In genomic region chr2:166035725-166036124, GRCm38 (mm10) we compare ENCODE assay signal across 8 mouse cellular contexts. TPM values are rescaled to one million over a fixed set of nuclear protein-coding genes. Genes with fewer than 3 reads are reported as not detected.
DNase-seq lines count a peak whose midpoint lies in the region; TF ChIP-seq lines count a peak whose summit lies in the region.

No protein-coding gene starts in this region.

- no peaks in the 10 kb centered on the region for H3K27me3 ChIP-seq in cerebellum, adult 2 months (ENCODE audit: control insufficient read depth, insufficient read depth, low read length)

- peak in 1 of 2 experiments; percentile 17 for DNase-seq in cerebellum, adult 2 months
- no peak for DNase-seq in cerebellum, adult 8-10 months
- peak; percentile 86 for DNase-seq in 416B (ENCODE audit: low read depth)
- peak; percentile 66 for DNase-seq in adrenal gland, adult 2 months
- DNase-seq in gastrocnemius, adult 18-20 months (ENCODE audit: low spot score): peak; percentile 66
- peak; percentile 85 for DNase-seq in kidney, adult 9 months
- peak; percentile 87 for DNase-seq in naive thymus-derived CD4-positive, alpha-beta T cell, adult 2 months (ENCODE audit: low read depth)
- no peak for DNase-seq in frontal cortex, postnatal 10 days (ENCODE audit: low spot score in 2 of 2)

- H3K27ac ChIP-seq in cerebellum, adult 2 months (ENCODE audit: insufficient read depth, low read length): no peak overlapping the region

- 0 out of 2 replicates have a peak, but pooled peaks cover 3% of the 10 kb centered on the region for H3K4me1 ChIP-seq in cerebellum, adult 2 months (ENCODE audit: control insufficient read depth, insufficient read depth, low read length)

- peak; percentile 40; the same call in 1 of the 2 replicates for TF ChIP-seq CTCF in cerebellum, adult 2 months (IDR thresholded peaks at IDR 0.05; ENCODE audit: borderline replicate concordance, insufficient read depth, low read depth, low read length)

- no peak overlapping the region for H3K4me3 ChIP-seq in cerebellum, adult 2 months (replicated peaks; ENCODE audit: insufficient read depth, low read depth, low read length)

- WGBS in cerebellum, adult 2 months: 58% methylated on average over 3 of the region's 3 CpGs

- no peak for TF ChIP-seq POLR2A in cerebellum, adult 2 months (IDR thresholded peaks at IDR 0.05; ENCODE audit: borderline replicate concordance, insufficient read depth, low read length)

RNA-seq across cellular contexts. Expression of gene Ncoa3, which starts 43.3 kb away (rescaled TPM):
- polyA plus RNA-seq in cerebellum, adult 2 months (2012; rRNA removed): 23.6 and 23.7 TPM in 2 replicates
- total RNA-seq in adrenal gland, adult 2 months (2021): 10 to 100 TPM; 28.5 to 29.8 TPM
- polyA plus RNA-seq in adrenal gland, adult 2 months (2012; rRNA removed): 26.2 and 27.9 TPM in 2 replicates
- 10 to 100 TPM; 14.6 to 20.4 TPM for total RNA-seq in gastrocnemius, adult 18-20 months (2021)

Comparison
In these comparisons a context has a peak if more than half of its experiments do, and no peak if none do; other contexts are left out.
1. DNase-seq: peak in 416B (single experiment), adrenal gland, adult 2 months (single experiment), gastrocnemius, adult 18-20 months (single experiment), kidney, adult 9 months (single experiment) and naive thymus-derived CD4-positive, alpha-beta T cell, adult 2 months (single experiment); none in cerebellum, adult 8-10 months (single experiment) and frontal cortex, postnatal 10 days (0 of 2).